Mouse (Mus musculus) stomach, embryonic 14.5 days (tissue): Measurements from ENCODE around the gene Cdc14b. TPM values are rescaled to one million over a fixed set of nuclear protein-coding genes. Genes with fewer than 3 reads are reported as not detected.
A peak's percentile ranks its signal among the peaks of the same experiment; 100 is the strongest.

Source experiments
- ATAC-seq: fragments of 200-750 bp; cut with Nextera tagmentation; 2 replicates; pipeline ENCODE4 v1.8.0; 2017; ENCODE audit warnings: low read depth, moderate TSS enrichment; ENCODE audit not compliant: insufficient number of reproducible peaks, insufficient read depth, low FRiP score
- H3K27ac ChIP-seq: fragments of 300-500 bp; sonication (generic); 2 replicates; pipeline ENCODE4 v1.5.1; 2014; ENCODE audit warnings: mild to moderate bottlenecking, low read length, moderate library complexity, mixed read lengths
- H3K27me3 ChIP-seq: fragments of 300-500 bp; sonication (generic); 2 replicates; pipeline ENCODE4 v1.6.1; 2014; ENCODE audit warnings: low read length, control low read depth, mixed read lengths; ENCODE audit not compliant: control insufficient read depth, insufficient read depth
- H3K36me3 ChIP-seq: fragments of 300-500 bp; sonication (generic); 2 replicates; pipeline ENCODE4 v1.6.1; 2014; ENCODE audit warnings: mild to moderate bottlenecking, control low read depth, low read length, moderate library complexity, mixed read lengths; ENCODE audit not compliant: control insufficient read depth, insufficient read depth
- H3K4me1 ChIP-seq: fragments of 300-500 bp; sonication (generic); 2 replicates; pipeline ENCODE4 v1.6.1; 2014; ENCODE audit warnings: low read length, control low read depth, mixed read lengths; ENCODE audit not compliant: control insufficient read depth, insufficient read depth
- H3K4me2 ChIP-seq: fragments of 300-500 bp; sonication (generic); replicated peaks from 2 replicates; pipeline ENCODE4 v1.6.1; 2014; ENCODE audit warnings: low read depth, low read length, control low read depth
- H3K4me3 ChIP-seq: fragments of 300-500 bp; sonication (generic); 2 replicates; pipeline ENCODE4 v1.5.1; 2014; ENCODE audit warnings: low read depth, low read length, control low read depth
- H3K9ac ChIP-seq: fragments of 300-500 bp; sonication (generic); replicated peaks from 2 replicates; pipeline ENCODE4 v1.6.1; 2014; ENCODE audit warnings: low read depth, mild to moderate bottlenecking, control low read depth, low read length, moderate library complexity, mixed read lengths
- H3K9me3 ChIP-seq: fragments of 300-500 bp; sonication (generic); 2 replicates; pipeline ENCODE4 v1.6.1; 2016; ENCODE audit warnings: low read depth, low read length, control low read depth; ENCODE audit not compliant: control insufficient read depth
- WGBS: fragments of 180-500 bp; shearing (Covaris S2); extraction: QIAGEN DNeasy Blood & Tissue Kit; methylation state at CpG from one replicate; pipeline ENCODE4 v1.1.7; 2014; 5-methylcytosine and 5-hydroxymethylcytosine counted together
- polyA plus RNA-seq: library from polyadenylated mRNA; unstranded; fragments of >200 nt; fragmentation: Nextera tagmentation; extraction: Ambion mirVana; gene quantifications from 2 replicates; pipeline ENCODE4 v1.2.1, GENCODE M21; 2014

Cdc14b gene
- polyA plus RNA-seq, 1 experiment from 2014 or later, result 46.0 TPM

- Histone ChIP-seq H3K4me1 (no peaks in the 10 kb centered on the region), H3K27me3 (no peaks in the 10 kb centered on the region), H3K9ac (no peak overlapping the region), H3K36me3 (peaks cover 14% of the 10 kb centered on the region), H3K27ac (no peak overlapping the region), H3K4me3 (no peak overlapping the region), H3K9me3 (peaks cover 49% of the 10 kb centered on the region), H3K4me2 (no peak overlapping the region)
- ATAC-seq, result no peak
- WGBS, result 99% methylated on average over 25 of the region's 25 CpGs
Observed at GRCm38 (mm10) chr13:64169746-64170145, 105.3 kb downstream of the Cdc14b start.

- no peak for ATAC-seq
- peak overlapping the region; percentile 99 for H3K4me2 ChIP-seq
- H3K27me3 ChIP-seq, result no peaks in the 10 kb centered on the region
- H3K9ac ChIP-seq, result peak overlapping the region; percentile 68; the same call in 1 of the 2 replicates
- no peak overlapping the region for H3K27ac ChIP-seq
- H3K4me1 ChIP-seq, result peaks cover 4% of the 10 kb centered on the region; the same call in 1 of the 2 replicates
- WGBS, result 37% methylated on average over 13 of the region's 13 CpGs
- H3K36me3 ChIP-seq, result no peaks in the 10 kb centered on the region
- H3K9me3 ChIP-seq, result peaks cover 11% of the 10 kb centered on the region
- peak overlapping the region; percentile 85 for H3K4me3 ChIP-seq
Observed at GRCm38 (mm10) chr13:64163147-64163715, 111.9 kb downstream of the Cdc14b start.

- Histone ChIP-seq H3K4me2 (peak overlapping the region; percentile 99), H3K27me3 (no peaks in the 10 kb centered on the region), H3K4me3 (peak overlapping the region; percentile 85), H3K4me1 (peaks cover 4% of the 10 kb centered on the region; the same call in 1 of the 2 replicates), H3K9me3 (peaks cover 8% of the 10 kb centered on the region; the same call in 1 of the 2 replicates), H3K36me3 (no peaks in the 10 kb centered on the region), H3K9ac (peak overlapping the region; percentile 68), H3K27ac (no peak overlapping the region)
- WGBS, result 4% methylated on average over 14 of the region's 14 CpGs
- no peak for ATAC-seq
Observed at GRCm38 (mm10) chr13:64162626-64163025, 112.5 kb downstream of the Cdc14b start.

- H3K4me1 ChIP-seq, result peaks cover 4% of the 10 kb centered on the region; the same call in 1 of the 2 replicates
- H3K27ac ChIP-seq, result peak overlapping the region; percentile 87; the same call in 1 of the 2 replicates
- H3K27me3 ChIP-seq, result no peaks in the 10 kb centered on the region
- H3K36me3 ChIP-seq, result no peaks in the 10 kb centered on the region
- H3K4me2 ChIP-seq, result peak overlapping the region; percentile 99
- WGBS, result under 1% methylated on average over 68 of the region's 71 CpGs
- ATAC-seq, result peak; percentile 30
- H3K9ac ChIP-seq, result peak overlapping the region; percentile 68
- H3K9me3 ChIP-seq, result peaks cover 5% of the 10 kb centered on the region; the same call in 1 of the 2 replicates
- H3K4me3 ChIP-seq, result peak overlapping the region; percentile 85
Observed at GRCm38 (mm10) chr13:64161916-64162611, 113.0 kb downstream of the Cdc14b start.

GRCm38 (mm10) chr13:64161548-64161915 lies 113.6 kb downstream of the Cdc14b start, which contains the start of gene Habp4:
Habp4 (plus strand) TSS chr13:64161824.
- Histone ChIP-seq H3K27ac (peak within 1 kb of the TSS; percentile 87; the same call in 1 of the 2 replicates), H3K9me3 (peaks cover 5% of the 10 kb centered on the region; the same call in 1 of the 2 replicates), H3K4me3 (peak within 1 kb of the TSS; percentile 85), H3K27me3 (no peaks in the 10 kb centered on the region), H3K4me1 (peaks cover 4% of the 10 kb centered on the region; the same call in 1 of the 2 replicates), H3K4me2 (peak within 1 kb of the TSS; percentile 99), H3K36me3 (no peaks in the 10 kb centered on the region), H3K9ac (peak within 1 kb of the TSS; percentile 68)
- peak; percentile 100 for ATAC-seq
- WGBS, result under 1% methylated on average over 31 of the region's 31 CpGs

DNA sequence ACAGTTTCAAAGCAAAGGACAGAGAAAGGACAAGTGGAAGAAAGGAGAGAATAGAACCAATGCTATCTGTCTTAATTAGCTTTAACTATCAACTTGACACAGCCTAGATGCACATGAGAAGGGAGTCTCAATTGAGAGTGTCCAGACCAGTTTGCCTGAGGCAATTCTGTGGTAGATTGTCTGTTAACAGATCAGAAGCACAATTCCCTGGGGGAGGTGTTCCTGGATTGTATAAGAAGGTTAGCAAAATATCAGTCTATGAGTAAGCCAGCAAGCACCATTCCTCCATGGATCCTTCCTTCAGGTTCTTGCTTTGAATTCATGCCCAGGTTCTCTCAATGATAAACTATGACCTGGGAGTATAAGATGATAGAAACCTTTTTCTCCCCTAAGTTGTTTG lies 118.1 kb downstream of the Cdc14b start:
- no peak overlapping the region for H3K4me2 ChIP-seq
- H3K9ac ChIP-seq, result no peak overlapping the region
- no peaks in the 10 kb centered on the region for H3K4me1 ChIP-seq

DNA sequence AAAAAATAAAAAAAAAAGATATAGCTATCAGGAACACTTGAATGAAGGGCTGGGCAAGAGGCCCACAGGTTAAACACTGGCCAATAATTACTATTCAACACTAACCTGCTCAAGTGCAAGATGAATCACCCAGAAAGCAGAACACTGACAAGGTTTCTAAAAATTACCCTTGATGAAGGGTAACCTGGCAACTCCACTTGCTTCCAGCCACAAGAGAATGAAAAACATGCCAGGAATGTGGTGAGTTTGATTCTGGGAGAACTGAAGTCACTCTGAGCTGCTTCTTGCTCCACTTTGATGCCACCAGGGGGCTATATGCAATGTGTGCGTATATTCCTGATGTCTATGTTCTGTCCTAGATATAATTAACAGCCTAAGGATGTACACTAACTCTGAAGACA lies 119.9 kb downstream of the Cdc14b start:
- no peak overlapping the region for H3K27ac ChIP-seq
- H3K36me3 ChIP-seq, result no peaks in the 10 kb centered on the region
- H3K27me3 ChIP-seq, result no peaks in the 10 kb centered on the region
- H3K4me3 ChIP-seq, result no peak overlapping the region
- ATAC-seq, result no peak
- 16% methylated on average over 1 of the region's 1 CpGs for WGBS
- no peak overlapping the region for H3K4me2 ChIP-seq
- no peak overlapping the region for H3K9ac ChIP-seq
- no peaks in the 10 kb centered on the region for H3K9me3 ChIP-seq
- peaks cover 13% of the 10 kb centered on the region; the same call in 1 of the 2 replicates for H3K4me1 ChIP-seq

More for the DNA sequence above, 118.1 kb downstream of the Cdc14b start:
- Histone ChIP-seq H3K27ac (no peak overlapping the region), H3K27me3 (no peaks in the 10 kb centered on the region), H3K36me3 (no peaks in the 10 kb centered on the region), H3K9me3 (no peaks in the 10 kb centered on the region), H3K4me3 (no peak overlapping the region)
- no peak for ATAC-seq

- no peak overlapping the region for H3K4me3 ChIP-seq
- WGBS, result 36% methylated on average over 2 of the region's 2 CpGs
- no peaks in the 10 kb centered on the region for H3K36me3 ChIP-seq
- no peaks in the 10 kb centered on the region for H3K9me3 ChIP-seq
- ATAC-seq, result no peak
- H3K4me1 ChIP-seq, result peaks cover 15% of the 10 kb centered on the region; the same call in 1 of the 2 replicates
- no peak overlapping the region for H3K4me2 ChIP-seq
- H3K9ac ChIP-seq, result no peak overlapping the region
- no peak overlapping the region for H3K27ac ChIP-seq
- H3K27me3 ChIP-seq, result no peaks in the 10 kb centered on the region
Observed at GRCm38 (mm10) chr13:64154651-64155050, 120.4 kb downstream of the Cdc14b start.
